Mouse (Mus musculus) central nervous system, embryonic 14 days (tissue): ENCODE data around the gene Prkd3. TPM values are rescaled to one million over a fixed set of nuclear protein-coding genes. Genes with fewer than 3 reads are reported as not detected.

Experiments used
- polyA plus RNA-seq: library from polyadenylated mRNA; depleted of rRNA; stranded (reverse); fragments of >200 nt; gene quantifications from 2 replicates; pipeline ENCODE4 v1.2.3, GENCODE M21; 2012; rRNA removed

Prkd3 gene
- 25.7 and 27.8 TPM in 2 replicates for polyA plus RNA-seq

GRCm38 (mm10) chr17:79020208-79020983 lies at the start of gene Prkd3:
Gene Prkd3, minus strand, starts transcription at chr17:79020816.

GRCm38 (mm10) chr17:79051606-79052005 lies 31.0 kb upstream of the Prkd3 start, which contains the start of gene Qpct:
Gene Qpct, plus strand, starts transcription at chr17:79051906.

GRCm38 (mm10) chr17:78936466-78937228 lies 84.0 kb downstream of the Prkd3 start, which contains the start of the genes Cebpz and Ndufaf7:
Gene Cebpz, minus strand, starts transcription at chr17:78937066.
Gene Ndufaf7, plus strand, starts transcription at chr17:78937136.

DNA sequence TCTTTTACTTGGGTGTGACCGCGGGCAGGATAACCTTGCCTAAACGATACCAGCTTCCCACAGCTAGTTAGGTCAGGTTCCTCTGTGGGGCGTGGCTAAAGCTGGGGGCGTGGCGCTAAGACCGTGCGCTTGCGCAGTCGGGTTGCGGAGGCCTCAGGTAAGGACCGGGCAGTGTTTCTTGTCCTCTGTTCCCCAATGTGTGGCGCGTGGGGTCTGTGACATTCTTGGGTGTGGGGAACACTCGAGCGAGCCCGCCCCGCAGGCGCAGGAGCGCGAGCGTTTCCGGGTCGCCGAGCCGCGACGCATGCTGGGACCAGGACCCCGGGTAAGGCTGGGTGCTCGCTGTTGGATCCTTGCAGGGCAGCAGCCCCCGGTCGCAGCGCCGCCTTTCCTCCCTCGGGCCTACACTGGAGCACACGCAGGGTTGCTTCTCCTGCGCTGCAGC lies 104.2 kb downstream of the Prkd3 start, which contains the start of gene Cebpzos:
Gene Cebpzos (plus strand): TSS at position 132 of the 445 bp plus-strand sequence.

DNA sequence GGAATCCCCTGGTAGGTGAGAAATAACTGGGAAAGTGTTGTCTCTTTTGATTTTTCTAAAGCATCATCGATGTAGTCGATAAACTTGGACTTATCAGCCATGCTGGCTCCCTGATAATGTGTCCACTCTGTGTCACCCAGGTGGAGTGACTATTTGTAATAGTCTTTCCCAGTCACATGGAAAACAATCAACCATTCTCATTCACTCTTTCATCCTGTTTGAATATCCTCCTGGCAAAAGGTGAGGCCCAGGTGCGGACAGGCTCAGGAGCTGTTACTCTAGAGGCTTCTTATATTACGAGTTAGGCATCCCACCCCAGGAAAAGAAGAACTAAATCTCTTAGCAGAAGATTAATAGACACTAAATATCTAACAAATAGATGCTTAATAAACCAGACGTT lies 113.7 kb downstream of the Prkd3 start, which contains the start of gene Sult6b1:
Gene Sult6b1 (minus strand): TSS at position 101 of the 400 bp plus-strand sequence.

Other genes with a start within 250 kb of the Prkd3 start
- 31.1 and 33.2 TPM in 2 replicates for gene Heatr5b, start 185.5 kb downstream of the Prkd3 start, polyA plus RNA-seq
- gene Gpatch11, start 185.2 kb downstream of the Prkd3 start, polyA plus RNA-seq, result 31.1 and 31.5 TPM in 2 replicates
- 3.0 and 3.7 TPM in 2 replicates for gene Eif2ak2, start 138.2 kb downstream of the Prkd3 start, polyA plus RNA-seq
- gene Sult6b1, start 113.8 kb downstream of the Prkd3 start, polyA plus RNA-seq, result 0.07 and 0.10 TPM in 2 replicates
- 45.3 and 49.8 TPM in 2 replicates for gene Cebpzos, start 104.3 kb downstream of the Prkd3 start, polyA plus RNA-seq
- 25.5 and 25.7 TPM in 2 replicates for gene Cebpz, start 83.8 kb downstream of the Prkd3 start, polyA plus RNA-seq
- 31.7 and 32.6 TPM in 2 replicates for gene Ndufaf7, start 83.7 kb downstream of the Prkd3 start, polyA plus RNA-seq
- 7.2 and 7.5 TPM in 2 replicates for gene Qpct, start 31.1 kb upstream of the Prkd3 start, polyA plus RNA-seq